Mouse (Mus musculus) thymus, adult 2 months (tissue): Measurements from ENCODE around the gene Fam163b.

ENCODE experiments used
- CTCF ChIP-seq: fragments of 200-500 bp; IDR thresholded peaks from 2 replicates; pipeline ENCODE4 v1.5.1; 2012; ENCODE audit warnings: mild to moderate bottlenecking, control low read depth, low read length, moderate library complexity, borderline replicate concordance; ENCODE audit not compliant: control insufficient read depth, poor library complexity, insufficient read depth; ENCODE audit errors: extremely low read depth
- POLR2A ChIP-seq: fragments of 200-500 bp; IDR thresholded peaks from 2 replicates; pipeline ENCODE4 v1.6.1; 2012; ENCODE audit warnings: mild to moderate bottlenecking, low read length, control low read depth, moderate library complexity; ENCODE audit not compliant: control insufficient read depth, poor library complexity, insufficient read depth; ENCODE audit errors: extremely low read depth

DNA sequence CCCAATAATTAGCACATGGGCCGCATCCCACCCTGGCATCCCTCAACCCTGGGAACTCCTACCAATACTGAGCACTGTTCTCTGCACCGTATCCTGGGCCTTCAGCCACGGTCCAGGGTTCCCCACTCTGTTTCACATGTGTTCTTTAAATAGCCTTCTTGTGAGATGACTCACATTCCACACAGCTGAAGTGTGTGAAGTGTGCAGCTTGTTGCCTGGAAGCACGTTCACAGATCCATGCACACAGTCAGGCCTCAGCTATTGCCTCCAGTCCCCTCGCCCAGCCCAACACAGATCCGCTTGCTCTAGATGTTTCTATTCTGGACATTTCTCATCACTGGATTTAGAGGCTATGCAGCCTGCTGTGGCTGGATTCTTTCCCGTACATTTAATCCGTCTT is 36.8 kb upstream of the Fam163b start:
- TF ChIP-seq CTCF (no peak), POLR2A (no peak)
